Mouse (Mus musculus) ES-E14 (cell line): ENCODE measurements around the gene Lypd6b.

Source experiments
- HCFC1 ChIP-seq: IDR thresholded peaks from 2 replicates; pipeline ENCODE4 v1.6.1; 2012; ENCODE audit warnings: low read length, inconsistent platforms, borderline replicate concordance; ENCODE audit not compliant: insufficient read depth
- MAFK ChIP-seq: IDR thresholded peaks from 2 replicates; pipeline ENCODE4 v1.6.1; 2014; ENCODE audit warnings: mild to moderate bottlenecking, low read depth, low read length, inconsistent platforms; ENCODE audit not compliant: insufficient read depth
- ZNF384 ChIP-seq: IDR thresholded peaks from 2 replicates; pipeline ENCODE4 v1.6.1; 2012; ENCODE audit warnings: low read depth, low read length, inconsistent platforms

DNA sequence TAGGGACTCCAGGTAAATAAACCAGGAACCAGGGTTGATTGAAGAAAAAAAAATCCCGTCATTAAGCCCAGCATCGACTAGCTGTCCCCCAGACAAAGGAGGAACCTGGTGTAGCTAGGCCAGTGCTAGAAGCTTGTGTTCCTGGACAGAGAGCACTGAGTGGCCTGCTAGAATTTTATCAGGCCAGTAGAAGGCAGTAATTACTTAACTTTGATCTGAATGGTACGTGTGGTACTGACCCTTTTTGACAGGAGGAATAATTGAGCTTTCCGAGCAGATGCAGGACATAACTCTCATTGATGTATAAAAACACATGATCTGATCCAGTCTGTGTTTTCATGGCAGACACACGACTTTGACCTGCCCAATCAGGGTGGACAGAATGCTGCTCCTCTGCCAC lies 154.6 kb downstream of the Lypd6b start:
- no peak for TF ChIP-seq MAFK
- no peak for TF ChIP-seq ZNF384
- TF ChIP-seq HCFC1: no peak
